Mouse (Mus musculus) CD4-positive naive resting alpha-beta T cell, adult 57 days (primary cell): Measurements from ENCODE around the gene Ugt2b36. TPM values are rescaled to one million over a fixed set of nuclear protein-coding genes. Genes with fewer than 3 reads are reported as not detected.

ENCODE experiments used
- total RNA-seq: library from RNA; stranded (reverse); gene quantifications from one replicate; pipeline ENCODE4 v1.2.4, GENCODE M21; 2023

Ugt2b36 gene
- total RNA-seq: not detected

DNA sequence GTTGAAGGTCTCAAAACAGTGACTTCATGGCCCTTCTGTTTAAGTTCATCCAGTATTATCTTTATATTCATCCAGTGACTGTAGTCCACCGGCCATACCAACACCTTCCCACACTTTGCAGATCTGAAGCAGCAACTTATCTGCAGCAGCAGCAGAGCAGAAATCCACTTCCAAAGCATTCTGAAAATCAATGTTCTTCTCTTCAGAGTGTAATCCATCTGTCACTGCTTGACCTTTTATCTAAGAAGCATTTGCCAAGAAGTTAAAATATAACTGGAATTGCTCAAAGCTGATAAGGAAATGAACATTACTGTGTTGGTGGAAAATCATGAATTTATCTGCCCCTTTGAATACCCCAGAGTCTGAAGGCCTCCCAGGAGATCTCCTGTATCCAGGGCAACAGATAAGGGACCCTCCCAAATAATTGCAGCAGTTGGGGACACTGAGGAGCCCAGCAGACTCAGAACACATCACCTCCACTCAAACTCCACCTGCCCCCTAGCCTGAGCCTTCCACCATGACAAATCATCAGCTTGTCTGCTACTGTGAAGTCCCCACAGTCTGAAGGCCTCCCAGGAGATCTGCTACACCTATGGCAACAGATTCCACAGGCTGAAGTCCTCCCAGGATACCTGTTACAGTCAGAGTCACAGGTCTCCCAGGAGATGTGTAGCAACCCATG, at the start of gene Ugt2b36:
TSS of gene Ugt2b36 (minus strand) at position 210 of the 682 bp plus-strand sequence.

DNA sequence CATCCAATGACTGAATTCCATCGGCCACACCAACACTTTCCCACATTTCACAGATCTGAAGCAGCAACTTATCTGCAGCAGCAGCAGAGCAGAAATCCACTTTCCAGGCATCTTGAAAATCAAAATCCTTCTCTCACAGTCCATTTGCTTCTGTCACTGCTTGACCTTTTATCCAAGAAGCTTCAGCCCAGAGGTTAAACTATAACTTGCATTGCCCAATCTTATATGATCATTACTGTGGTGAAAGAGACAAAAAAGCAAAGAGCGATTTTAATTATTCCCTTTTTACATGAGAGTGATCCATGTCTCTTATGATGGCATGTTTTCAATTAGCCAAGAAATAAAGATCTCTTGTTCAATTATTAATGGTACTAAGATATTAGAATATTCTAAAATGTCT, 47.8 kb upstream of the Ugt2b36 start, which contains the start of gene Ugt2b5:
TSS of gene Ugt2b5 (minus strand) at position 123 of the 400 bp plus-strand sequence.

Other genes with a start within 250 kb of the Ugt2b36 start
- not detected for gene Ugt2b34, start 185.6 kb downstream of the Ugt2b36 start, total RNA-seq
- gene Ugt2b1, start 166.0 kb downstream of the Ugt2b36 start, total RNA-seq: not detected
- not detected for gene Ugt2b35, start 91.7 kb downstream of the Ugt2b36 start, total RNA-seq
- not detected for gene Ugt2b5, start 47.8 kb upstream of the Ugt2b36 start, total RNA-seq
- gene Ugt2b37, start 162.2 kb upstream of the Ugt2b36 start, total RNA-seq: not detected
- not detected for gene Ugt2a3, start 244.6 kb upstream of the Ugt2b36 start, total RNA-seq